Mouse (Mus musculus) gastrocnemius, postnatal 14 days (tissue): ENCODE measurements around the gene Il17d. TPM values are rescaled to one million over a fixed set of nuclear protein-coding genes. Genes with fewer than 3 reads are reported as not detected.

ENCODE experiments used
- DNase-seq: peaks from one replicate; pipeline ENCODE4 v3.0.0; 2021; ENCODE audit warnings: mixed read lengths
- intact Hi-C: fragments of 180-260 bp; cut with DNase I; formaldehyde crosslinking; loops from one replicate; pipeline ENCODE4 v1.15.1; 2025; ENCODE audit warnings: low total_unique reads
- total RNA-seq, 2 experiments: library from RNA; stranded (reverse); gene quantifications; 2 replicates each; pipeline ENCODE4 v1.2.3; 2021

The Il17d gene
- total RNA-seq, 2 experiments from 2014 or later, result 4.8 to 6.4 TPM

- intact Hi-C loops, result no loop called here
- peak; percentile 97 for DNase-seq
Measured at GRCm38 (mm10) chr14:57571155-57572133, 46.9 kb downstream of the Il17d start, which contains the start of gene Eef1akmt1. Eef1akmt1 (minus strand) TSS chr14:57571612.

- intact Hi-C loops, result no loop called here
Measured at GRCm38 (mm10) chr14:57574792-57575587, 50.4 kb downstream of the Il17d start.

GRCm38 (mm10) chr14:57576364-57577060 lies 51.9 kb downstream of the Il17d start:
- intact Hi-C loops, result no loop called here
- DNase-seq, result no peak

More at GRCm38 (mm10) chr14:57574792-57575587, 50.4 kb downstream of the Il17d start:
- DNase-seq, result no peak

GRCm38 (mm10) chr14:57591830-57592229 lies 67.3 kb downstream of the Il17d start:
- intact Hi-C loops, result no loop called here
- no peak for DNase-seq

Other genes with a start within 250 kb of the Il17d start
- 1 to 10 TPM; 3.8 to 4.7 TPM for gene Cryl1, start 126.2 kb upstream of the Il17d start, total RNA-seq
- 1 to 10 TPM; 3.3 to 4.6 TPM for gene Ift88, start 100.7 kb upstream of the Il17d start, total RNA-seq
- gene Eef1akmt1, start 46.8 kb downstream of the Il17d start, total RNA-seq, result 10 to 100 TPM; 21.9 to 31.0 TPM
- 10 to 100 TPM in 1 of 2 experiments, 1 to 10 TPM in 1; 8.6 to 12.1 TPM for gene Xpo4, start 140.7 kb downstream of the Il17d start, total RNA-seq
- gene Gm49361, start 221.3 kb downstream of the Il17d start, total RNA-seq, result under 1 TPM in 1 of 2 experiments, not detected in 1; 0.68 TPM
- 10 to 100 TPM; 16.9 to 18.4 TPM for gene Lats2, start 233.6 kb downstream of the Il17d start, total RNA-seq